ENCODE assay signal across 10 mouse cellular contexts in genomic region chr9:48586332-48586731, GRCm38 (mm10). TPM values are rescaled to one million over a fixed set of nuclear protein-coding genes. Genes with fewer than 3 reads are reported as not detected.
DNase-seq lines count a peak whose midpoint lies in the region; ATAC-seq and TF ChIP-seq lines count a peak whose summit lies in the region.
"Had no signal": no experiment of that assay in that cellular context is flagged by ENCODE, and none has a peak within 500 bp of the region (broad histone marks: within the 10 kb centered on the region; RNA-seq: fewer than 3 reads in every experiment).

No protein-coding gene starts in this region.

- 7% methylated on average over 4 of the region's 4 CpGs for WGBS in heart, embryonic 11.5 days (ENCODE audit: insufficient replicate concordance)
- 2% methylated on average over 4 of the region's 4 CpGs for WGBS in heart, postnatal 0 days
- WGBS in neural tube, embryonic 11.5 days, result 14% methylated on average over 4 of the region's 4 CpGs

- no peaks in the 10 kb centered on the region for H3K36me3 ChIP-seq in heart, embryonic 11.5 days (ENCODE audit: control insufficient read depth, insufficient read depth, low read length)
- H3K36me3 ChIP-seq in MEL (ENCODE audit: control insufficient read depth in 1 of 2, insufficient read depth in 2 of 2, low read length in 2 of 2), result no peaks in the 10 kb centered on the region
- no peaks in the 10 kb centered on the region for H3K36me3 ChIP-seq in heart, postnatal 0 days (replicated peaks; ENCODE audit: control insufficient read depth, insufficient read depth, low read length)
- H3K36me3 ChIP-seq in neural tube, embryonic 11.5 days (ENCODE audit: control insufficient read depth, insufficient read depth, low read length), result no peaks in the 10 kb centered on the region
- H3K36me3 ChIP-seq: embryonic facial prominence, embryonic 13.5 days had no signal

- no peak overlapping the region for H3K4me3 ChIP-seq in heart, embryonic 11.5 days (ENCODE audit: low read depth, low read length)
- H3K4me3 ChIP-seq in MEL (ENCODE audit: control insufficient read depth in 1 of 2, insufficient read depth in 1 of 2, low read depth in 2 of 2, low read length in 2 of 2), result no peak overlapping the region
- no peak overlapping the region for H3K4me3 ChIP-seq in heart, postnatal 0 days (ENCODE audit: low read depth, low read length)
- H3K4me3 ChIP-seq in left cerebral cortex, adult 2 months, result no peak overlapping the region
- H3K4me3 ChIP-seq in neural tube, embryonic 11.5 days (ENCODE audit: low read depth, low read length), result no peak overlapping the region
- H3K4me3 ChIP-seq: embryonic facial prominence, embryonic 13.5 days; myocyte had no signal

- no peak overlapping the region for H3K27ac ChIP-seq in heart, embryonic 11.5 days (ENCODE audit: low read depth, low read length)
- no peak overlapping the region for H3K27ac ChIP-seq in MEL (ENCODE audit: control insufficient read depth, low read depth, low read length)
- no peak overlapping the region for H3K27ac ChIP-seq in heart, postnatal 0 days (ENCODE audit: low read depth)
- H3K27ac ChIP-seq in left cerebral cortex, adult 2 months, result no peak overlapping the region
- no peak overlapping the region for H3K27ac ChIP-seq in neural tube, embryonic 11.5 days (ENCODE audit: low read depth, low read length)
- H3K27ac ChIP-seq: embryonic facial prominence, embryonic 13.5 days had no signal

- H3K4me2 ChIP-seq in heart, embryonic 11.5 days, result no peak overlapping the region
- H3K4me2 ChIP-seq in heart, postnatal 0 days (ENCODE audit: low read depth, low read length), result no peak overlapping the region
- no peak overlapping the region for H3K4me2 ChIP-seq in neural tube, embryonic 11.5 days (ENCODE audit: low read depth)
- H3K4me2 ChIP-seq: embryonic facial prominence, embryonic 13.5 days had no signal

- H3K27me3 ChIP-seq in heart, embryonic 11.5 days (ENCODE audit: control insufficient read depth, insufficient read depth, low read length), result no peaks in the 10 kb centered on the region
- H3K27me3 ChIP-seq in MEL (ENCODE audit: control insufficient read depth in 1 of 2, insufficient read depth in 2 of 2, low read length in 2 of 2), result peaks cover 0 to 2% of the 10 kb centered on the region in 2 experiments; a peak in 1 of 4 replicates
- H3K27me3 ChIP-seq in heart, postnatal 0 days (ENCODE audit: control insufficient read depth, insufficient read depth, low read length), result no peaks in the 10 kb centered on the region
- no peaks in the 10 kb centered on the region for H3K27me3 ChIP-seq in neural tube, embryonic 11.5 days (ENCODE audit: control insufficient read depth, insufficient read depth, low read length)
- H3K27me3 ChIP-seq: embryonic facial prominence, embryonic 13.5 days had no signal

- DNase-seq in heart, adult 8-10 months (ENCODE audit: low spot score), result peak; percentile 35
- DNase-seq in MEL (ENCODE audit: low read depth, low spot score), result peak; percentile 73
- DNase-seq in cerebellum, adult 9-10 months, result peak; percentile 44
- DNase-seq in heart, postnatal 0 days (ENCODE audit: low spot score), result peak; percentile 75
- DNase-seq in left cerebral cortex, adult 2 months (ENCODE audit: extremely low spot score in 1 of 2, low spot score in 2 of 2), result peak; percentile 45 to 49
- DNase-seq in neural tube, embryonic 11.5 days (ENCODE audit: low spot score), result peak; percentile 74
- DNase-seq in testis, postnatal 14 days (ENCODE audit: low spot score), result peak; percentile 16

- ATAC-seq in heart, embryonic 11.5 days (replicated peaks; ENCODE audit: insufficient number of reproducible peaks, low FRiP score, low TSS enrichment), result no peak
- no peak for ATAC-seq in heart, postnatal 0 days (ENCODE audit: insufficient read depth, low read depth)
- no peak for ATAC-seq in neural tube, embryonic 11.5 days (ENCODE audit: insufficient read depth, low FRiP score, low TSS enrichment)

- H3K79me2 ChIP-seq in MEL (ENCODE audit: control insufficient read depth, insufficient read depth, low read length, poor library complexity), result no peaks in the 10 kb centered on the region

- peak; percentile 61 to 78 (median 78) for TF ChIP-seq CTCF in MEL (IDR thresholded peaks at IDR 0.05 in 2 of 3, conservative IDR thresholded peaks at IDR 0.05 in 1 of 3; ENCODE audit: control insufficient read depth in 1 of 3, insufficient read depth in 1 of 3, low read depth in 2 of 3, low read length in 3 of 3, poor library complexity in 1 of 3, severe bottlenecking in 1 of 3)
- peak; percentile 78 for TF ChIP-seq CTCF in heart, postnatal 0 days (IDR thresholded peaks at IDR 0.05; ENCODE audit: low read depth)
- peak; percentile 89 for TF ChIP-seq CTCF in left cerebral cortex, adult 2 months (IDR thresholded peaks at IDR 0.05)

- TF ChIP-seq POLR2A in MEL (IDR thresholded peaks at IDR 0.05; ENCODE audit: control insufficient read depth in 1 of 2, insufficient read depth in 1 of 2, low read depth in 1 of 2, low read length in 2 of 2, poor library complexity in 1 of 2), result no peak

- TF ChIP-seq EP300 in MEL (IDR thresholded peaks at IDR 0.05; ENCODE audit: low read depth in 1 of 2, low read length in 2 of 2), result no peak
- TF ChIP-seq EP300 in heart, postnatal 0 days (IDR thresholded peaks at IDR 0.05; ENCODE audit: low read depth), result no peak

- intact Hi-C loops in left cerebral cortex, adult 2 months (cut with DNase I), result loop anchor here (10.0 kb wide), 1 partner anchor 322 kb away; no protein-coding TSS in a partner anchor

- H3K4me1 ChIP-seq in heart, embryonic 11.5 days (ENCODE audit: control insufficient read depth, insufficient read depth, low read length), result no peaks in the 10 kb centered on the region
- H3K4me1 ChIP-seq in MEL (ENCODE audit: control insufficient read depth in 1 of 2, insufficient read depth in 2 of 2, low read length in 2 of 2), result no peaks in the 10 kb centered on the region
- no peaks in the 10 kb centered on the region for H3K4me1 ChIP-seq in heart, postnatal 0 days (ENCODE audit: control insufficient read depth, insufficient read depth)
- H3K4me1 ChIP-seq in neural tube, embryonic 11.5 days (ENCODE audit: control insufficient read depth, insufficient read depth, low read length), result no peaks in the 10 kb centered on the region
- H3K4me1 ChIP-seq: embryonic facial prominence, embryonic 13.5 days had no signal

- TF ChIP-seq RAD21 in MEL (IDR thresholded peaks at IDR 0.05; ENCODE audit: low read depth, low read length), result peak; percentile 75

- no peaks in the 10 kb centered on the region for H3K9me3 ChIP-seq in heart, embryonic 11.5 days (replicated peaks; ENCODE audit: control insufficient read depth, low read length)
- H3K9me3 ChIP-seq in MEL (replicated peaks; ENCODE audit: insufficient read depth, low read length), result no peaks in the 10 kb centered on the region
- H3K9me3 ChIP-seq in heart, postnatal 0 days (replicated peaks; ENCODE audit: control insufficient read depth, low read length), result 0 out of 2 replicates have a peak, but pooled peaks cover 7% of the 10 kb centered on the region
- H3K9me3 ChIP-seq in neural tube, embryonic 11.5 days (ENCODE audit: control insufficient read depth, low read length), result no peaks in the 10 kb centered on the region
- H3K9me3 ChIP-seq: embryonic facial prominence, embryonic 13.5 days had no signal

- H3K9ac ChIP-seq in heart, embryonic 11.5 days (ENCODE audit: low read depth, low read length), result no peak overlapping the region
- no peak overlapping the region for H3K9ac ChIP-seq in MEL (ENCODE audit: control insufficient read depth, low read depth, low read length, poor library complexity, severe bottlenecking)
- H3K9ac ChIP-seq in heart, postnatal 0 days (replicated peaks; ENCODE audit: low read depth, low read length), result no peak overlapping the region
- no peak overlapping the region for H3K9ac ChIP-seq in neural tube, embryonic 11.5 days (ENCODE audit: low read length)
- H3K9ac ChIP-seq: embryonic facial prominence, embryonic 13.5 days had no signal

TF ChIP-seq in MEL, 35 proteins besides CTCF, POLR2A, EP300 and RAD21:
- TF ChIP-seq MEF2A (IDR thresholded peaks at IDR 0.05; ENCODE audit: extremely low read depth, insufficient replicate concordance, low read depth, low read length, poor library complexity, severe bottlenecking) (no peak), POLR2AphosphoS5 (IDR thresholded peaks at IDR 0.05; ENCODE audit: borderline replicate concordance, low read depth, low read length) (no peak), ELF1 (IDR thresholded peaks at IDR 0.05; ENCODE audit: low read depth, low read length) (no peak), ZC3H11A (IDR thresholded peaks at IDR 0.05; ENCODE audit: low read depth, low read length) (peak; percentile 64), SMC3 (IDR thresholded peaks at IDR 0.05; ENCODE audit: low read depth, low read length) (peak; percentile 83), MAX (IDR thresholded peaks at IDR 0.05; ENCODE audit: low read length) (no peak), MYB (IDR thresholded peaks at IDR 0.05; ENCODE audit: low read depth, low read length) (no peak)

RNA-seq across cellular contexts. Expression of gene Nnmt, which starts 18.6 kb away (rescaled TPM):
- total RNA-seq in heart, adult 8-10 months (2022), result 1 to 10 TPM; 3.2 to 5.2 (median 4.3) TPM
- polyA plus RNA-seq in heart, embryonic 11.5 days (2014; fragmentation: Nextera tagmentation; extraction: Ambion mirVana), result 3.4 and 4.2 TPM in 2 replicates
- not detected in 2 replicates for total RNA-seq in MEL (2012; rRNA removed)
- not detected for polyA plus RNA-seq in MEL (2012; ENCODE audit: insufficient read depth in 1 of 2, insufficient read length in 2 of 2, low read depth in 1 of 2, low replicate concordance in 2 of 2, missing spikeins in 1 of 2)
- total RNA-seq in heart, postnatal 0 days (2014; rRNA removed; ENCODE audit: low replicate concordance), result 2.1 and 7.5 TPM in 2 replicates
- 12.0 and 12.4 TPM in 2 replicates for polyA plus RNA-seq in heart, postnatal 0 days (2015; fragmentation: Nextera tagmentation; extraction: Ambion mirVana)
- 1 to 10 TPM in 1 of 2 experiments, under 1 TPM in 1; 0.57 to 1.4 TPM for total RNA-seq in left cerebral cortex, adult 2 months (2021)
- polyA plus RNA-seq in neural tube, embryonic 11.5 days (2014; fragmentation: Nextera tagmentation; extraction: Ambion mirVana), result 0.76 and 0.82 TPM in 2 replicates

Comparison
In these comparisons a context has a peak if more than half of its experiments do, and no peak if none do; other contexts are left out.
1. DNase-seq: peak in every context shown above with its lines; median percentile 75 in heart, postnatal 0 days; 74 in neural tube, embryonic 11.5 days; 73 in MEL; 47 in left cerebral cortex, adult 2 months; 44 in cerebellum, adult 9-10 months; 35 in heart, adult 8-10 months; 16 in testis, postnatal 14 days.